Mouse (Mus musculus): ENCODE measurements around the gene Lgals9.
"Not testable (repeated sequence)": the region's sequence is repeated elsewhere in the genome, so short reads cannot be mapped to it uniquely, and the experiment has no call there.

Gene Lgals9

GRCm38 (mm10) chr11:78984483-78985177 lies at the start of gene Lgals9:
Gene Lgals9, minus strand, starts transcription at chr11:78984946.
- no peak for DNase-seq

- DNase-seq, result no peak
Measured at GRCm38 (mm10) chr11:79033636-79034035, 48.9 kb upstream of the Lgals9 start.

- no peak for DNase-seq
Measured at GRCm38 (mm10) chr11:79033021-79033420, 48.3 kb upstream of the Lgals9 start.

- DNase-seq, result no peak
Measured at GRCm38 (mm10) chr11:79031452-79031746, 46.7 kb upstream of the Lgals9 start.

GRCm38 (mm10) chr11:79030570-79031451 lies 46.1 kb upstream of the Lgals9 start:
- DNase-seq, result peak; percentile 91

- DNase-seq, result no peak
Measured at GRCm38 (mm10) chr11:79023751-79024150, 39.0 kb upstream of the Lgals9 start.

- DNase-seq, result no peak
Measured at GRCm38 (mm10) chr11:79023342-79023741, 38.6 kb upstream of the Lgals9 start.

GRCm38 (mm10) chr11:79022836-79023235 lies 38.1 kb upstream of the Lgals9 start:
- DNase-seq, result no peak

- no peak for DNase-seq
Measured at GRCm38 (mm10) chr11:79020535-79021045, 35.8 kb upstream of the Lgals9 start.

GRCm38 (mm10) chr11:79019839-79020534 lies 35.2 kb upstream of the Lgals9 start:
- peak; percentile 43 for DNase-seq

GRCm38 (mm10) chr11:79018954-79019704 lies 34.4 kb upstream of the Lgals9 start:
- DNase-seq, result peak; percentile 82

- DNase-seq, result no peak
Measured at GRCm38 (mm10) chr11:79017161-79017606, 32.4 kb upstream of the Lgals9 start.

- DNase-seq, result no peak
Measured at GRCm38 (mm10) chr11:79016236-79016635, 31.5 kb upstream of the Lgals9 start.

- no peak for DNase-seq
Measured at GRCm38 (mm10) chr11:79015660-79016215, 31.0 kb upstream of the Lgals9 start.

GRCm38 (mm10) chr11:79014602-79015325 lies 30.0 kb upstream of the Lgals9 start:
- no peak for DNase-seq

- no peak for DNase-seq
Measured at GRCm38 (mm10) chr11:79013806-79014205, 29.1 kb upstream of the Lgals9 start.

- no peak for DNase-seq
Measured at GRCm38 (mm10) chr11:79013056-79013455, 28.3 kb upstream of the Lgals9 start.

- no peak for DNase-seq
Measured at GRCm38 (mm10) chr11:79012529-79012928, 27.8 kb upstream of the Lgals9 start.

- no peak for DNase-seq
Measured at GRCm38 (mm10) chr11:79008891-79009290, 24.1 kb upstream of the Lgals9 start.

- no peak for DNase-seq
Measured at GRCm38 (mm10) chr11:79008007-79008775, 23.4 kb upstream of the Lgals9 start.

GRCm38 (mm10) chr11:79007356-79007755 lies 22.6 kb upstream of the Lgals9 start:
- DNase-seq, result not testable (repeated sequence)
